Mouse (Mus musculus) liver, adult 2 months (tissue): ENCODE results near the gene Mark2. TPM values are rescaled to one million over a fixed set of nuclear protein-coding genes. Genes with fewer than 3 reads are reported as not detected.

Experiments
- DNase-seq: peaks from one replicate; pipeline ENCODE4 v3.0.0-alpha.2; 2011; ENCODE audit warnings: low read depth, low spot score; ENCODE audit errors: extremely low read depth
- H3K27ac ChIP-seq: fragments of 200-500 bp; replicated peaks from 2 replicates; pipeline ENCODE4 v1.5.1; 2012; ENCODE audit warnings: low read depth, mild to moderate bottlenecking, control low read depth, inconsistent platforms, low read length; ENCODE audit not compliant: insufficient read depth
- H3K27me3 ChIP-seq: fragments of 200-500 bp; 2 replicates; pipeline ENCODE4 v1.6.1; 2012; ENCODE audit warnings: mild to moderate bottlenecking, moderate library complexity, low read length, inconsistent platforms; ENCODE audit not compliant: control insufficient read depth, insufficient read depth
- H3K36me3 ChIP-seq: fragments of 200-500 bp; 2 replicates; pipeline ENCODE4 v1.6.1; 2012; ENCODE audit warnings: low read length, inconsistent platforms; ENCODE audit not compliant: control insufficient read depth, insufficient read depth
- H3K4me1 ChIP-seq: fragments of 200-500 bp; 2 replicates; pipeline ENCODE4 v1.6.1; 2011; ENCODE audit warnings: low read length; ENCODE audit not compliant: control insufficient read depth, insufficient read depth
- H3K4me3 ChIP-seq: fragments of 200-500 bp; 2 replicates; pipeline ENCODE4 v1.5.1; 2011; ENCODE audit warnings: low read depth, mild to moderate bottlenecking, control low read depth, low read length, moderate library complexity; ENCODE audit not compliant: insufficient read depth
- H3K79me2 ChIP-seq: fragments of 200-500 bp; 2 replicates; pipeline ENCODE4 v1.6.1; 2012; ENCODE audit warnings: inconsistent platforms, mild to moderate bottlenecking, low read length, moderate library complexity; ENCODE audit not compliant: control insufficient read depth, insufficient read depth
- H3K9ac ChIP-seq: fragments of 200-500 bp; 2 replicates; pipeline ENCODE4 v1.6.1; 2012; ENCODE audit warnings: low read depth, mild to moderate bottlenecking, control low read depth, inconsistent platforms, low read length
- CTCF ChIP-seq: fragments of 200-500 bp; IDR thresholded peaks from 2 replicates; pipeline ENCODE4 v1.5.1; 2011; ENCODE audit warnings: low read depth, low read length, control low read depth
- POLR2A ChIP-seq: fragments of 200-500 bp; IDR thresholded peaks from 2 replicates; pipeline ENCODE4 v1.6.1; 2011; ENCODE audit warnings: low read length, control low read depth; ENCODE audit not compliant: insufficient read depth; ENCODE audit errors: extremely low read depth
- WGBS: fragments of 180-500 bp; shearing (Covaris S2); methylation state at CpG from one replicate; pipeline ENCODE4 v1.1.7; 2018; 5-methylcytosine and 5-hydroxymethylcytosine counted together
- polyA plus RNA-seq: library from polyadenylated mRNA; depleted of rRNA; stranded (reverse); fragments of >200 nt; gene quantifications from 2 replicates; pipeline ENCODE4 v1.2.3, GENCODE M21; 2012; rRNA removed
- total RNA-seq: library from RNA; depleted of rRNA; stranded (reverse); fragments of >200 nt; gene quantifications from 2 replicates; pipeline ENCODE4 v1.2.3, GENCODE M21; 2014; rRNA removed

Mark2 gene
- total and polyA plus RNA-seq, 2 experiments, result 4.6 to 19.8 TPM

- 89% methylated on average over 9 of the region's 9 CpGs for WGBS
- TF ChIP-seq CTCF, result no peak
Measured at GRCm38 (mm10) chr19:7235461-7235860, 106.2 kb downstream of the Mark2 start.

GRCm38 (mm10) chr19:7234537-7235221, 107.0 kb downstream of the Mark2 start:
- H3K36me3 ChIP-seq, result peaks cover 10% of the 10 kb centered on the region
- H3K4me3 ChIP-seq, result no peak overlapping the region
- H3K27me3 ChIP-seq, result no peaks in the 10 kb centered on the region
- peak; percentile 56 for DNase-seq
- WGBS, result 55% methylated on average over 8 of the region's 8 CpGs
- H3K27ac ChIP-seq, result no peak overlapping the region
- no peak overlapping the region for H3K9ac ChIP-seq
- H3K79me2 ChIP-seq, result no peaks in the 10 kb centered on the region
- no peaks in the 10 kb centered on the region for H3K4me1 ChIP-seq
- no peak for TF ChIP-seq POLR2A
- peak; percentile 79 for TF ChIP-seq CTCF

More at GRCm38 (mm10) chr19:7235461-7235860, 106.2 kb downstream of the Mark2 start:
- no peak overlapping the region for H3K9ac ChIP-seq
- H3K27me3 ChIP-seq, result no peaks in the 10 kb centered on the region
- peaks cover 10% of the 10 kb centered on the region for H3K36me3 ChIP-seq
- no peak overlapping the region for H3K4me3 ChIP-seq
- no peak for DNase-seq
- H3K4me1 ChIP-seq, result peaks cover 5% of the 10 kb centered on the region; the same call in 1 of the 2 replicates
- no peaks in the 10 kb centered on the region for H3K79me2 ChIP-seq
- no peak overlapping the region for H3K27ac ChIP-seq

GRCm38 (mm10) chr19:7226511-7226914, 115.1 kb downstream of the Mark2 start:
- no peak overlapping the region for H3K4me3 ChIP-seq
- no peak overlapping the region for H3K27ac ChIP-seq
- no peaks in the 10 kb centered on the region for H3K4me1 ChIP-seq
- H3K36me3 ChIP-seq, result no peaks in the 10 kb centered on the region; the same call in none of the 2 replicates
- H3K9ac ChIP-seq, result no peak overlapping the region
- DNase-seq, result no peak
- 82% methylated on average over 6 of the region's 6 CpGs for WGBS
- H3K79me2 ChIP-seq, result no peaks in the 10 kb centered on the region
- H3K27me3 ChIP-seq, result no peaks in the 10 kb centered on the region
- TF ChIP-seq POLR2A (no peak), CTCF (no peak)

Other genes with a start within 250 kb of the Mark2 start
- gene Flrt1, start 236.1 kb downstream of the Mark2 start, total RNA-seq, result 0.09 and 0.40 TPM in 2 replicates
- 0.27 and 0.31 TPM in 2 replicates for gene Flrt1, start 236.1 kb downstream of the Mark2 start, polyA plus RNA-seq
- 39.5 and 43.3 TPM in 2 replicates for gene Otub1, start 135.5 kb downstream of the Mark2 start, total RNA-seq
- 55.9 and 61.2 TPM in 2 replicates for gene Otub1, start 135.5 kb downstream of the Mark2 start, polyA plus RNA-seq
- gene Cox8a, start 124.2 kb downstream of the Mark2 start, total RNA-seq, result 252 and 362 TPM in 2 replicates
- 1,697 and 1,918 TPM in 2 replicates for gene Cox8a, start 124.2 kb downstream of the Mark2 start, polyA plus RNA-seq
- 5.3 and 7.1 TPM in 2 replicates for gene Naa40, start 100.7 kb downstream of the Mark2 start, total RNA-seq
- gene Naa40, start 100.7 kb downstream of the Mark2 start, polyA plus RNA-seq, result 6.1 and 9.7 TPM in 2 replicates
- 0.13 and 0.55 TPM in 2 replicates for gene Rcor2, start 74.5 kb downstream of the Mark2 start, total RNA-seq
- 0.10 and 0.57 TPM in 2 replicates for gene Rcor2, start 74.5 kb downstream of the Mark2 start, polyA plus RNA-seq
- 1.3 and 1.4 TPM in 2 replicates for gene Spindoc, start 41.1 kb upstream of the Mark2 start, total RNA-seq
- gene Spindoc, start 41.1 kb upstream of the Mark2 start, polyA plus RNA-seq, result 3.0 and 4.4 TPM in 2 replicates
- 1.7 and 2.3 TPM in 2 replicates for gene 2700081O15Rik, start 75.8 kb upstream of the Mark2 start, total RNA-seq
- gene 2700081O15Rik, start 75.8 kb upstream of the Mark2 start, polyA plus RNA-seq, result 1.4 and 2.9 TPM in 2 replicates
- gene Rtn3, start 141.4 kb upstream of the Mark2 start, total RNA-seq, result 22.5 and 33.6 TPM in 2 replicates
- 45.7 and 50.0 TPM in 2 replicates for gene Rtn3, start 141.4 kb upstream of the Mark2 start, polyA plus RNA-seq
- 69.9 and 74.5 TPM in 2 replicates for gene Atl3, start 152.2 kb upstream of the Mark2 start, total RNA-seq
- gene Atl3, start 152.2 kb upstream of the Mark2 start, polyA plus RNA-seq, result 16.5 and 19.4 TPM in 2 replicates
- gene Pla2g16, start 215.6 kb upstream of the Mark2 start, total RNA-seq, result 6.3 and 9.7 TPM in 2 replicates
- gene Pla2g16, start 215.6 kb upstream of the Mark2 start, polyA plus RNA-seq, result 4.3 and 6.5 TPM in 2 replicates